Mouse (Mus musculus) heart, embryonic 13.5 days (tissue): ENCODE data around the gene Eif3d. TPM values are rescaled to one million over a fixed set of nuclear protein-coding genes. Genes with fewer than 3 reads are reported as not detected.

Experiments used
- ATAC-seq: fragments of 200-750 bp; cut with Nextera tagmentation; 2 replicates; pipeline ENCODE4 v1.8.0; 2017; ENCODE audit warnings: moderate TSS enrichment; ENCODE audit not compliant: insufficient number of reproducible peaks, low FRiP score, low TSS enrichment; ENCODE audit errors: extremely low read depth
- H3K27ac ChIP-seq: fragments of 300-500 bp; sonication (generic); replicated peaks from 2 replicates; pipeline ENCODE4 v1.5.1; 2015; ENCODE audit warnings: moderate library complexity, mild to moderate bottlenecking, inconsistent platforms
- H3K27me3 ChIP-seq: fragments of 300-500 bp; sonication (generic); replicated peaks from 2 replicates; pipeline ENCODE4 v1.6.1; 2015; ENCODE audit warnings: mild to moderate bottlenecking, inconsistent platforms
- H3K36me3 ChIP-seq: fragments of 300-500 bp; sonication (generic); 2 replicates; pipeline ENCODE4 v1.6.1; 2015; ENCODE audit warnings: mild to moderate bottlenecking, inconsistent platforms
- H3K4me1 ChIP-seq: fragments of 300-500 bp; sonication (generic); 2 replicates; pipeline ENCODE4 v1.6.1; 2015; ENCODE audit warnings: inconsistent platforms
- H3K4me2 ChIP-seq: fragments of 300-500 bp; sonication (generic); 2 replicates; pipeline ENCODE4 v1.6.1; 2015; ENCODE audit warnings: inconsistent platforms, mild to moderate bottlenecking, moderate library complexity
- H3K4me3 ChIP-seq: fragments of 300-500 bp; sonication (generic); 2 replicates; pipeline ENCODE4 v1.5.1; 2015; ENCODE audit warnings: moderate library complexity, mild to moderate bottlenecking, inconsistent platforms
- H3K9ac ChIP-seq: fragments of 300-500 bp; sonication (generic); 2 replicates; pipeline ENCODE4 v1.6.1; 2015; ENCODE audit warnings: inconsistent platforms, mild to moderate bottlenecking, moderate library complexity
- H3K9me3 ChIP-seq: fragments of 300-500 bp; sonication (generic); 2 replicates; pipeline ENCODE4 v1.6.1; 2016; ENCODE audit warnings: inconsistent platforms
- WGBS: fragments of 180-500 bp; shearing (Covaris S2); methylation state at CpG from one replicate; pipeline ENCODE4 v1.1.7; 2015; ENCODE audit warnings: mixed read lengths; 5-methylcytosine and 5-hydroxymethylcytosine counted together
- polyA plus RNA-seq: library from polyadenylated mRNA; unstranded; fragments of >200 nt; fragmentation: Nextera tagmentation; extraction: Ambion mirVana; gene quantifications from 2 replicates; pipeline ENCODE4 v1.2.1, GENCODE M21; 2015

Gene Eif3d
- polyA plus RNA-seq, 1 experiment from 2014 or later: 134 TPM

- H3K4me1 ChIP-seq: peaks cover 11% of the 10 kb centered on the region
- 55% methylated on average over 6 of the region's 6 CpGs for WGBS
- H3K9me3 ChIP-seq: no peaks in the 10 kb centered on the region
- no peak overlapping the region for H3K27ac ChIP-seq
- no peak overlapping the region for H3K9ac ChIP-seq
- H3K36me3 ChIP-seq: no peaks in the 10 kb centered on the region
- no peak for ATAC-seq
- no peaks in the 10 kb centered on the region; the same call in none of the 2 replicates for H3K27me3 ChIP-seq
- no peak overlapping the region for H3K4me3 ChIP-seq
- H3K4me2 ChIP-seq: no peak overlapping the region
These were observed 3.7 kb upstream of the Eif3d start for GRCm38 (mm10) chr15:77974165-77974841.

- Histone ChIP-seq H3K9ac (peak overlapping the region; percentile 96), H3K27me3 (no peaks in the 10 kb centered on the region), H3K36me3 (peaks cover 39% of the 10 kb centered on the region), H3K4me2 (peak overlapping the region; percentile 93), H3K9me3 (no peaks in the 10 kb centered on the region), H3K4me1 (peaks cover 19% of the 10 kb centered on the region), H3K27ac (peak overlapping the region; percentile 100), H3K4me3 (peak overlapping the region; percentile 76)
- WGBS: 2% methylated on average over 15 of the region's 15 CpGs
- ATAC-seq: no peak
These were observed 608 bp downstream of the Eif3d start for GRCm38 (mm10) chr15:77969940-77970469.

- H3K9ac ChIP-seq: no peak overlapping the region
- H3K4me1 ChIP-seq: peaks cover 14% of the 10 kb centered on the region
- no peak for ATAC-seq
- H3K36me3 ChIP-seq: peaks cover 88% of the 10 kb centered on the region
- H3K27me3 ChIP-seq: no peaks in the 10 kb centered on the region
- no peaks in the 10 kb centered on the region for H3K9me3 ChIP-seq
- no peak overlapping the region for H3K27ac ChIP-seq
- no peak overlapping the region for H3K4me3 ChIP-seq
- WGBS: 72% methylated on average over 9 of the region's 9 CpGs
- no peak overlapping the region for H3K4me2 ChIP-seq
These were observed 5.5 kb downstream of the Eif3d start for GRCm38 (mm10) chr15:77965117-77965528.

GRCm38 (mm10) chr15:77962447-77962846 is 8.2 kb downstream of the Eif3d start:
- H3K27me3 ChIP-seq: 0 out of 2 replicates have a peak, but pooled peaks cover 6% of the 10 kb centered on the region
- H3K9ac ChIP-seq: no peak overlapping the region
- no peak overlapping the region for H3K4me3 ChIP-seq
- H3K4me1 ChIP-seq: no peaks in the 10 kb centered on the region
- no peak overlapping the region for H3K27ac ChIP-seq
- 93% methylated on average over 5 of the region's 5 CpGs for WGBS
- ATAC-seq: no peak
- peaks cover 96% of the 10 kb centered on the region for H3K36me3 ChIP-seq
- H3K4me2 ChIP-seq: no peak overlapping the region
- H3K9me3 ChIP-seq: no peaks in the 10 kb centered on the region

GRCm38 (mm10) chr15:77960693-77961092 is 9.9 kb downstream of the Eif3d start:
- ATAC-seq: no peak
- Histone ChIP-seq H3K27me3 (peaks cover 17% of the 10 kb centered on the region), H3K9me3 (no peaks in the 10 kb centered on the region), H3K4me2 (no peak overlapping the region), H3K27ac (no peak overlapping the region), H3K4me1 (peaks cover 15% of the 10 kb centered on the region), H3K36me3 (peaks cover 78% of the 10 kb centered on the region), H3K9ac (no peak overlapping the region), H3K4me3 (no peak overlapping the region)
- 79% methylated on average over 6 of the region's 6 CpGs for WGBS

- H3K9me3 ChIP-seq: no peaks in the 10 kb centered on the region
- peaks cover 40% of the 10 kb centered on the region for H3K27me3 ChIP-seq
- H3K27ac ChIP-seq: no peak overlapping the region
- H3K4me2 ChIP-seq: no peak overlapping the region
- H3K9ac ChIP-seq: no peak overlapping the region
- no peak overlapping the region for H3K4me3 ChIP-seq
- peaks cover 18% of the 10 kb centered on the region for H3K4me1 ChIP-seq
- WGBS: 48% methylated on average over 3 of the region's 3 CpGs
- no peak for ATAC-seq
- H3K36me3 ChIP-seq: peaks cover 52% of the 10 kb centered on the region
These were observed 12.5 kb downstream of the Eif3d start for GRCm38 (mm10) chr15:77958071-77958470.

GRCm38 (mm10) chr15:77957625-77958024 is 13.0 kb downstream of the Eif3d start:
- H3K27ac ChIP-seq: no peak overlapping the region
- H3K27me3 ChIP-seq: peaks cover 42% of the 10 kb centered on the region
- no peak overlapping the region for H3K4me3 ChIP-seq
- H3K9ac ChIP-seq: no peak overlapping the region
- ATAC-seq: no peak
- 38% methylated on average over 5 of the region's 5 CpGs for WGBS
- no peak overlapping the region for H3K4me2 ChIP-seq
- peaks cover 18% of the 10 kb centered on the region for H3K4me1 ChIP-seq
- no peaks in the 10 kb centered on the region for H3K9me3 ChIP-seq
- peaks cover 48% of the 10 kb centered on the region for H3K36me3 ChIP-seq

- peak within 1 kb of the TSS; percentile 70 for H3K9ac ChIP-seq
- H3K27ac ChIP-seq: no peak within 1 kb of the TSS
- WGBS: 1% methylated on average over 38 of the region's 39 CpGs
These were observed 14.2 kb downstream of the Eif3d start, which contains the start of gene Foxred2 for GRCm38 (mm10) chr15:77956404-77956901. Foxred2 (minus strand) TSS chr15:77956722.

GRCm38 (mm10) chr15:77955440-77956403 is 14.9 kb downstream of the Eif3d start:
- peak overlapping the region; percentile 77 for H3K4me2 ChIP-seq
- ATAC-seq: no peak
- no peak overlapping the region for H3K27ac ChIP-seq
- peaks cover 18% of the 10 kb centered on the region for H3K4me1 ChIP-seq
- H3K9me3 ChIP-seq: no peaks in the 10 kb centered on the region
- H3K27me3 ChIP-seq: peaks cover 42% of the 10 kb centered on the region
- H3K4me3 ChIP-seq: peak overlapping the region; percentile 58
- H3K36me3 ChIP-seq: peaks cover 29% of the 10 kb centered on the region
- peak overlapping the region; percentile 70 for H3K9ac ChIP-seq
- 8% methylated on average over 52 of the region's 52 CpGs for WGBS

More at GRCm38 (mm10) chr15:77956404-77956901, 14.2 kb downstream of the Eif3d start, which contains the start of gene Foxred2:
- peak; percentile 66 for ATAC-seq
- Histone ChIP-seq H3K9me3 (no peaks in the 10 kb centered on the region), H3K36me3 (peaks cover 36% of the 10 kb centered on the region), H3K4me1 (peaks cover 18% of the 10 kb centered on the region), H3K4me2 (peak within 1 kb of the TSS; percentile 77), H3K27me3 (peaks cover 42% of the 10 kb centered on the region), H3K4me3 (peak within 1 kb of the TSS; percentile 58)

GRCm38 (mm10) chr15:77954362-77954761 is 16.3 kb downstream of the Eif3d start:
- Histone ChIP-seq H3K27me3 (peaks cover 42% of the 10 kb centered on the region), H3K4me3 (no peak overlapping the region), H3K9ac (no peak overlapping the region), H3K4me1 (peaks cover 18% of the 10 kb centered on the region), H3K36me3 (peaks cover 15% of the 10 kb centered on the region), H3K27ac (no peak overlapping the region), H3K4me2 (no peak overlapping the region), H3K9me3 (no peaks in the 10 kb centered on the region)
- no peak for ATAC-seq
- 68% methylated on average over 2 of the region's 2 CpGs for WGBS

- peaks cover 40% of the 10 kb centered on the region for H3K27me3 ChIP-seq
- no peak for ATAC-seq
- H3K4me1 ChIP-seq: peaks cover 18% of the 10 kb centered on the region
- no peak overlapping the region for H3K9ac ChIP-seq
- no peak overlapping the region for H3K4me2 ChIP-seq
- H3K9me3 ChIP-seq: no peaks in the 10 kb centered on the region
- H3K36me3 ChIP-seq: peaks cover under 1% of the 10 kb centered on the region
- no peak overlapping the region for H3K4me3 ChIP-seq
- H3K27ac ChIP-seq: no peak overlapping the region
- 83% methylated on average over 3 of the region's 3 CpGs for WGBS
These were observed 17.7 kb downstream of the Eif3d start for GRCm38 (mm10) chr15:77952921-77953320.
